Mouse (Mus musculus) thymus, postnatal 25 days (tissue): ENCODE data around the gene Dab2ip.

Source experiments
- DNase-seq: peaks from one replicate; pipeline ENCODE4 v3.0.0; 2022

Dab2ip gene

DNA sequence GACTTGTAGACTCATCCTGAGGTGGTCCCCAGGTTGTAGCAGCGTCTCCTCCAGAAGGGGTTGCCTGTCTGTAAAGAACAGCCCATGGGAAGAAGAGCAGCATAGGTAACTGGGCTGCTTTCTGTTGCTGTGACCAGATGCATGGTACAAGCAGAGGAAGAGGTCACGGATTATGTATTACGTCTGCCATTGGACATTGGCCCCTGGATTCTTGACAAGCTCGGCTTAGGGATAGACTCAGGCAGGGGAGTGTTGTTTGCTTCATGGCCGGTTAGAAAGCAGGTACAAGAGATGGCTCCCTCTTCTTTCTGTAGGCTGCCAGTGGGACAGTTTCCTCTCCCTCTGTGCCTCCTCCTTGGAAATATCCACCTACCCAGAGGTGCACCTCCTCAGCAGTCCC, 130.5 kb downstream of the Dab2ip start:
- DNase-seq = no peak

DNA sequence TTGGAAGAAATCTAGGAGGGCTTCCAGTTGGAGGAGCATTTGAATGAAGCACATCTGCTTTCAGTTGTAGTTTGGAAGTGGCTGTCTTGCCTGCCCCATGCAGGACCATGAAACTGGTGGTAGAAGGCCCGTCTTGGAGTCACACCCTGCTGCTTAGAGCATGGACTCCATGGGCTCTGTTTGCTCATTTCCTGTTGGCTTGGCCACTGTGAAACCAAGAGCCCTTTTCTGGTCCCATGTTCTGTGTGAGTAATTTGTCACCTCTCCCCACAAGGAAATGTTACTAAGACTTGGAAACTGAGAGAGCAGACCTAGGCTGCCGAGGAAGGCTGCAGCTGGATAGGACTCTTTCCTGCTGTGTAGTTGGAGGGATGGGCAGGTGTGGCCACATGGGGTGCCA, 131.8 kb downstream of the Dab2ip start:
- DNase-seq = no peak

DNA sequence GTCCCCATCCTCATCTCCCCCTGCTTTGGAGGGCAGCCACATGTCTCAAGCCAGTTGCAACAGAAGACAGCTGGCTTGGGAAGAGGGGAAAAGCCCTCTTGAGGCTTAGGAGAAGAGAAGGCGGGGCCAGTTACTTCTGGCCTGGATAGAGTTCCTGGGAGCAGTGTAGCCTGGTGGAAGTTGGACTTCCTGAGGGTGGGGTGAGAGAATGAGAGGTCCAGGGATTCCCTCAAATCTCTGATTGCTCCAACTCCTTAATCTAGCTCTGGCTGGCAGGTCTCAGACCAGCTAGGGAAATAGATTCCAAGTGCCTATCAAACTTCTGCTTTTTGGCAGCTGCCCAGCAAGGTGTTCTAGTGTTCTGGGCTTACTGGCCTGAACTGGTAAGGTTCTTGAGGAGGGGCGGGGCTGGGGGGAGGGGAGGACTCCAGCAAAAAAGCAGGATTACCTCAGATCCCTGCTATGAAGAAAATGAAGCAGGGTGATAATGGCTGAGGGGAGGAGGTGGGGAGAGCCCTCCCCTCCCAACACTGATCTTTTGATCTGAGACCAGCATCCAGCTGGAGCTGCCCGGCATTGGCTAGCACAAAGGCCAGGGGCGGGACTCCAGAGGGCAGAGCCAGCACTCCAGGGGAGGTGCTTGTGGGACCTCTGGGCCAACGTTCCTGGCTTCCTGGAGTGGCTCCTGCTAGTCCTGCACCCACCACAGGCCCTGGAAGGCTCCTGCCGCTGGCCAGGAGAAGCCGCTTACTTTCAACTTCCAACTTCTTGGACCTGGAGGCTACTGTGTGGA, 133.4 kb downstream of the Dab2ip start:
- no peak for DNase-seq

DNA sequence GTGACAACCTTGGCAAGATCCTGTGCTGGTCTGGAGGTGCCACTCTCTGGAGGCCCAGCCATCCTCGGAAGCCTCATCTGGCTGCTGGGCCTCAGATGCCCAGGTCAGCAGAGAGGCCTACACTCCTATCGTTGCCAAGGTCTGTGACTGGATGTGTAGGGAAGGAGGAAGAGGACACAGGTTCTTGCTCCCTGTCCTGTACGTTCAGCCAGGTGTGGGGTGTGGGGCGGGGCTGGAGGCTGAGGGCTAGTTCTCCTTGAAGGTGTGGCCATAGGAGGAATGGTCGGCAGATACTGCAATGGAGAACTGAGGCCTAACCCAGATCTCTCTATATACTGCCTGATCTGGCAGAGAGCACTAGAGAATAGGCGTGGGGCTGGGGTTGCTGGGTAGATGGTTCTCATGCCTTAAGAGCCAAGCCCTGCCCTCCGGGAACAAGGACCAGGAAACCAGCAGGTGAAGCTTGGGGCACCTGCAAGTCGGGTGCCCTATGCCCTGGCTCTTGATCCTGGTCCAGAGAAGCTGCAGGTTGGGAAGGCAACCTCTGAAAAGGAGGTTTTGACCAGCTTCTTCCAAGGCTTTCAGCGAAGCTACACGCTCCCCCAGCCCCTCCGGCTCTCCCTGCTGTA, 134.3 kb downstream of the Dab2ip start:
- no peak for DNase-seq

DNA sequence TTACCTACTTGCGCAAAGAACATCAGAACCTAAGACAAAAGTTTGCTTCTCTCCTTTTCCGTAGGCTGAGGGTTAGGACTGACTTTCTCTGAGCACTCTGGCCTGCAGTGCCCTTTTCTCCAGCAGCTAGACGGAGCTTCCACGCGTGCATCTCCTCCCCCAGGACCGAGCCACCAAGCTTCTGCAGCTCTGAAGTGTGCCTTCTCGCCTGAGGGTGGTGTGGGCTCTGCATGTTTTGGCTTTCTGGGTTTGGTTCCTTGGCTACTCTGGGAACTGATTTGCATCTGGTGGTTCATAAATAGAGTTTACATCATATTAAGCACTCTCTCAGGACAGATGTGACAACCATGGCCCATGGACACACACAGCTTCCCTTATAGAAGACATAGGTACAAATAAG, 135.0 kb downstream of the Dab2ip start:
- no peak for DNase-seq

DNA sequence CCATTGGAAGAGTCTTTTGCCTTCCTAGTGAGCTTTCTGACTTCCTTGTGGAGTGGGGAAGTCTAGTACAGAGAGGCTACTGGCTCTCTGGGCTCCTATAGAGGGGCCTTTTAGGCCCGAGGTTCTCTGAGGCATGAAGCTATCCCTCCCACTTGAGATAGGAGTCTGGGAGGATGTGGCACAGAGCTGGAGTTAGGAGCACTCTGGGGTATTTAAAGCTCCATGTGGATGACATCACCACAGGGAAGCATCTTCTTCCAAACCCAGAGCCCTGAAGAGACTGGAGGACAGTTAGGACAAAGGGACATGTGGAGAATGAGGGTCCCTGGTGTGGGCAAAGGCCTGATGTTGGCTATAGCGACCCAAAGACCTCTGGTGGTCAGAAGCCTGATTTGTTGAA, 136.0 kb downstream of the Dab2ip start:
- no peak for DNase-seq

DNA sequence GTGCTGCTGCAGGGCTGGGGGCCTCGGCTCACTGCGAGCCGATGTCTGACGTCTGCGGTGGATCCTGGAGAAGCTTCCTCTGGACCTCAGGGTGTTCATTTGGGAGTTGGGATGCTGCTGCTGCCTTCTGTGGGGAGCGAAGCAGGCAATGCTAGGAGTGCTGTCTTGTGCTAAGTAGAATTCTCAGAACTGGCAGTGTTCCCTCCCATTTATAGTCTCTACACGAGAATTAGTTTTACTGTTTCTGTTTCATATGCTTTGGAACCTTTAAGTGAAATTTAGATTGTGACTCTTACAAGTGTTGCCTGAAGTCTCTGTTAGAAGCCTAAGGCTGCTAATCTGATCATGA, 138.1 kb downstream of the Dab2ip start:
- DNase-seq = no peak

DNA sequence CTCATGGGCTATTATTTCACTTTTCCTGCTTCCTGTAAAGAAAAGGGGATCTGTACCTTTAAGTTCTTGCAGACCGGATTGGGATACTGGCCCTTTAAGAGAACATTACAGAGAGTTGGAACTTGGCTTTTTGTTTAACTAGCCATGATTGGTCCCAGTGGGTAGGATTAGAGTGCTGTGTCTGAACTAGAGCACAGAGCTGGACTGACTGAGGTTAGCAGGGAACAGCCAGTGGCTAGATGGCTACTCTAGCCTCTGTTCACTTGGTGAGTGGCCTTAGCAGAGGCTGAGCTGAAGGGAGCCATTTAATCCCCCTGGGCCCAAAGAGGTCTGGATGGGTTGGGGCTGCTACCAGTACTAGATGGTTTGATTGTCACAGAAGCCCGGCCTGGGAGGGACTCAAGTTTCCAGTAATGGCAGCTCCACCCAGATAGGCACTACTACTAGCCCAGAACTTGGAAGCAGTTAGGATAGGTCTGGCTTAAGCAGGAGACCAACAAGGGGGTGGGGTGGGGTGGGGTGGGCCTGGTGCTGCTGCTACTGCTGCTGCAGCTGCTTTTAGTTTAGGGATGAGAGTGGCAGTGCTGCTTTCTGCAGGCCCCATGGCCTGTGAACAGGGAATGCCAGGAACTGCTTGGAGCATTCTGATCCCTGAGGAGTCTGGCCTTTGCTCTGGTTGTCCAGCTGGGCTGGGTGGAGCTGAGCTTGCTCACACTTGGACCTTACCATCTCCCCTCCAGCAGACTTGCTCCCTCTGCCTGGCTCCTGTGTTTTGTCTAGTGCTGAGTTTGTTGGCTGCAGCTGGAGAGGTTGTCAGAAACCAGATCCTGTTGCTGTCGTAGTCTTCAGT, 138.7 kb downstream of the Dab2ip start:
- DNase-seq = no peak

DNA sequence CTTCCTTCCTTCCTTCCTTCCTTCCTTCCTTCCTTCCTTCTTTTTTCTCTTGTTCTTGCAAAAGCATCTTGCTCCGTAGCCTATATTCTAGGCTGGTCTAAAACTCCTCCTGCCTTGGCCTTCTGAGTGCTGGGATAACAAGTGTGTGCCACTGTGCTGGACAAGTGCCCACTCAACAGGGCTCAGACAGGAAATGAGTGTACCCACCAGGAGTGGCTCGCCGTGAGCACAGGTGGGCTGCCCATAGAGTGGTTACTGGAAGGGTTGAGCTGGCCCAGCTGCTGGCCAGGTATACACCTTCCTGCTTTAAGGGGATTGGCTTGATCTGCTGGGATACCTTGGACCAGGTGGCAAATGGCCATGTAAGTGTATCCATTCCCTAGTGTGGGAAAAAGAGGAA, 139.7 kb downstream of the Dab2ip start:
- DNase-seq = no peak

DNA sequence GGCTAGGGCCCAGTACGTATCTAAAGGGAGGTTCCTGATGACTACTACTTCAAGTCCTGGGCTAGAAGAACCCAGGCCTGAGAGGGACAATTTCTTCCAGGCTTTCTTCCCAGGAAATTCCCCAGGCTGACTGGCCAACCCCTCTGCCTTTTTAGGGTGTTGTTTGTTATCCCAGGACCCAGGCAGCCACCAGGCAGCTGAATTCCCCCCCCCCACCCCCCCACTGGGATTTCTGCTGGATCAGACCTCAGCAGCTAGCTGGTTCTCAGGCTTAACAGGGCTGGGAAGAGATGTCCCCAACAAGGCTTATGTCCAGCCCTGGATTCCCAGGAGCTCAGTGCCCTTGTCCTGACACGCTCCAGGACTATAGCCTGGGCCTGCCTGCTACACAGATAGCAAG, 142.9 kb downstream of the Dab2ip start:
- DNase-seq = no peak

DNA sequence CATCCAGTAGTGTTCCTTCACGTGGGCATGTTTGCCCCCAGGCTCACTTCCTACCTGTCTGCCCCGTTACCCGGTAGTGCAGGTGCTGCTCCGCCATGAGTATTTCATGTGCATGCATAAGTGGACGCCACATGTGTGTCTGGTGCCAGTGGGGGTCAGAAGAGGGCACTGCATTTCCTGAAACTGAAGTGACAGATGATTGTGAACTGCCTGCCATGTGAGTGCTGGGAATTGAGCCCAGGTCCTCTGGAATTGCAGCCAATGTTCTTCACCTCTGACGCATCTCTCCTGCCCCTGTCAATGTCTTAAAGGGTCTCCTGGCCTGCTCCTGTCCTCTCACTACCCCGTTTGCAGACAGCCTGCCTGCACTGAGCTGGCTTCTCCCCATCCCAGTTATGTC, 143.9 kb downstream of the Dab2ip start:
- DNase-seq = no peak

DNA sequence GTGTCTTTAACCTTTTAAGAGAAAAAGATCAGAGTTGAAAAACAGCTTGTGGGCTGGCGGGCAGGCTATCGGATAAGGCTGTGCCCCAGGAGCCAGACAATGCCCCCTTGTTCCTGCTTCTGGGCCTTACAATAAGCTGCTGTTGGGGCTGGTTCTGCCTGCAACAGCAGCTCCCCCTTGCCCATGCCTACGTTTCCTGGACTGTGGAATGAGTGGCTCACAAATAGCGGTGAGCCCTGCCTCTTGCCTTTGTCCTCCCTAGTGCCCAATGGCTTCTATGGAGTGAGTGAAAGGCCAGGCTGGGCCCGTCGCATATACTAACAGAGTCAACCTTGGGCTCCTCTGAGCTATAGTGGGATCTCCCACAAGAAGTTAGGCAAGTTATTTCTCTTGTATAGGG, 144.5 kb downstream of the Dab2ip start:
- DNase-seq = no peak

DNA sequence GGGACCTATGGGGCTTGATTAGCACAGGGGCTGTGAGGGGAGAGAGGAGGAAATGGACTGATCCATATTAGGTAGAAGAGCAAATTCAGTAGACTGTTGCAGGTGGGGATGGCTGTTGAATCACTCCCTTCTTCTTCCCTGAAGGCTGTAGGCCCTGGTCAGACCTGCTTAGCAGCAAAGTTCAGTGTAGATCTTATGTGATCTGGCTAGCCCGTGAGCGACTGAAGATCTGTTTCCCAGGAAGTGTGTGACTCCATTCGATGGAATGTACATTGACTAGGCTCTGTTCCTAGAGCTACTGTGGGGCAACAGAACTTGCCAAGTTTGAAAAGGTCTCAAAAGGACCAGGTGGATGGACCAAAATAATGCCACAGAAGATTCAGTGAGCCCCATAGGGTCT, 145.2 kb downstream of the Dab2ip start:
- DNase-seq = no peak

DNA sequence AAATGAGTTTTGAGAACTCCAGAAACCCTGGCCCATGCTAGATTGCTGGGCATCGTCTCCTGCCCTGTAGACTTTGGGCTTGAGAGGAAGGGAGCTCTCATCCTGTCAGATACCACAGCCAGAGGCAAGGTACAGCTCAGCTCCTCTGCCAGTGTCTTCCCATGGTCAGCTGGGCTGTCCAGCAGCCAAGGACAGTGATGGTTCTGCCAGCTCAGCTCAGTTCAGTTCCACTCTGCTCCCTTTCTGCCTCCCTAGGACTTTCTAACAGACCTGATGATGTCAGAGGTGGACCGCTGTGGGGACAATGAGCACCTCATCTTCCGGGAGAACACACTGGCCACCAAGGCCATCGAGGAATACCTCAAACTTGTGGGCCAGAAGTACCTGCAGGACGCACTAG, 154.5 kb downstream of the Dab2ip start:
- DNase-seq = no peak

DNA sequence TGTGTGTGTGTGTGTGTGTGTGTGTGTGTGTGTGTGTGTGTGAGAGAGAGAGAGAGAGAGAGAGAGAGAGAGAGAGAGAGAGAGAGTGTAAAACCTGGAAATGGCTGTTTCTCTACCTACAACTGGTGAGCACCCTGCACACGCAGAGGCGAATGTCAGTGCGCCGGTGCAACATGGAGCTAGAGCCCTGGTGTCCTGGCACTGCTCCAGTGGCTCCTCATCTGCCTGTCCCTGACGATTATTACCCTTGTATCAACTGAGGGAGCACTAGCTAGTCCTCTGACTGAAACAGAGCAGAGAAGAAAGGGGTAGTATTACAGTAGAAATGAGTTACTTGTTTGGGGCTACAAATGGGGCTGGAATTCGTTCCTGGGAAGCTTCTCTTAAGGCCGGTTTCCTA, 155.4 kb downstream of the Dab2ip start:
- DNase-seq = no peak

DNA sequence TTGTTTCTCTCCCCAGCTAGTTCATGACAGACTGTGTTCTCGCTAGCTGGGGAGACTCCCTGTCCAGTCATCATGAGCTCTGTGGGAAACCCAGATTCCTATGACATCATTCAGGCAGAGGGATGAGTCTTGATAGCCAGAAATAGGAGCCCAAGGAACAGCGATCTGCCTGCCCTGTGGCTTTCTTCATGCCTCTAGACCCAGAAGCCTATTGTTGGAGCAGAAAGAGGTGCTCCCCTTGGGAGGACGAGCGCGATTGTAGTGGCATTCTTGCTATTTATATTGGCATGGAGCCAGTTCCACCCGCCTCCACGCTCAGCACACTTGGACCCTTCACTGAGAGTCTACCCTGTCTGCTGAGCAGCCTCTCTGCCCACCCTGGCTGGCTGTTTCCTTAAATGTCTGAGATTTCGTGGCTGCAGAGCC, 156.7 kb downstream of the Dab2ip start:
- DNase-seq = no peak

DNA sequence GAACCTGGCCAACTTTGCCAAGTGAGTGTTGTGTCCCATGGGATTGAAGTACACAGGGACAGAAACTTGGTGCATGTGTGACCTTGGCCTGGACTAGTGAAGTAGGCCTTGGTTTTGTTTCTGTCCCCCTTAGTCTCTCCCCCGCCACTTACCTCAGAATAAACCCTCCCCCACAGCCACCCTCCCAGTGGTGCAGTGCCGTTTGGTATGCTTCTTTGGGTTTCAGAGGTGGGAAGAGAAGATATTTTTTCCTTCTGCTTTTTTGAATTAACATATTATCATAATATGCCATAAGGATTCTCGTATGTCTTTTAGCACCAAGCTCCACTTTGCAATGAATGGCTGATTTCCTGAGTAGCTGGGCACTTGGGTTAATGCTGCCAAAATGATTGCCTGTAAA, 157.4 kb downstream of the Dab2ip start:
- DNase-seq = no peak

DNA sequence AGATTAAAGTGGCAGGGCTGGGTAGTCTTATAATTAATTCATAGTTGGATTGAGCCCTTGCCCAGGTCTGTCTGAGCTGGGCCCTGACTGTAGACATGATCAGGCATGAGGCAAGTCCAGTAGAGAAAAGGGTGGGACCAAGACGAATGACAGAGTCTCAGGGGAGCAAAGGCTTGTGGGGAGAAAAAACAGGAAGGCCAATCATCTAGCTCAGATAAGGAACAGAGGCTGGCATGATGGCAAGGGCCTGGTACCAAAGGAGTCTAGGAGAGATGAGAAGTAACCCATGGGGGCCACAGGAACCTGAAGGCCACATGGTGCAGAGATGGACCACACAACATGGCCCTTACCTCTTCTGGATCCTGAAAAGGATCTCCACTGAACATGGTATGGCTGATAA, 158.1 kb downstream of the Dab2ip start:
- no peak for DNase-seq

DNA sequence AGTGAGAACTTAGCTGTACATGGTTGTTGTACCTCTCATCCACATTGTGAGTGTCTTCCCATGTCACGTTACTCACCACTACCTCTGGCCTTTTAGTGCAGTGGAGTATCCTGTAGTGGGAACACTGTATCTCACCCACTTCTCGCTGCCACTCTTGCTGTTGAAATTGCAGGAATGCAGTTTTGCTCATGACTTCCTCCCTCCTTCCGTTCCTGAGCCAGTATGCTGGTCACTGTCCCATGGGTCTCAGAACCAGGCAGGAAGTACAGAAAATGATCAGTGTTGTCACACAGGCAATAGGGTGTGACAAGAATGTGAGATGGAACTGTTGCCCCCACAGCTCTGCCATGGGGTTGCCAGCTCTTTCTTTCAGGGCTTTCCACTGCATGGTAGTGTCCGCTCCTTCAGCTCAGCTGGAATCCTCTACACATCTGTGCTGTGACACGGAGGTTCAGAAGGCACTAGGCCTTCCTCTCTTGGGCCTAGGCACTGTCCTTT, 160.0 kb downstream of the Dab2ip start:
- DNase-seq = no peak

DNA sequence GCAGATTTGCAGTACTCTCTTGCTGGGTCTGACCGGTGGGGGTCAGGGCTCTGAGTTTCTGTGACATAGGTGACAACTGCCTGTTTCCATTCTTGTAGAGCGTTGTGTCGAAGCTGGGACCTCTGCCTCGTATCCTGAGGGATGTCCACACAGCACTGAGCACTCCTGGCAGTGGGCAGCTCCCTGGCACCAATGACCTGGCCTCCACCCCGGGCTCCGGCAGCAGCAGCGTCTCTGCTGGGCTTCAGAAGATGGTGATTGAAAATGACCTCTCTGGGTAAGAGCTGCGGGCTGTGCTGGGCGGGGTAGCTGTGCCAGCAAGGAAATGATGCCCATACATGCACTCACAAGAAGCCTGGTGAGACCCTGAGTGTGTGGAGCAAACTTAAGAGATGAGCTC, 160.6 kb downstream of the Dab2ip start:
- DNase-seq = no peak

DNA sequence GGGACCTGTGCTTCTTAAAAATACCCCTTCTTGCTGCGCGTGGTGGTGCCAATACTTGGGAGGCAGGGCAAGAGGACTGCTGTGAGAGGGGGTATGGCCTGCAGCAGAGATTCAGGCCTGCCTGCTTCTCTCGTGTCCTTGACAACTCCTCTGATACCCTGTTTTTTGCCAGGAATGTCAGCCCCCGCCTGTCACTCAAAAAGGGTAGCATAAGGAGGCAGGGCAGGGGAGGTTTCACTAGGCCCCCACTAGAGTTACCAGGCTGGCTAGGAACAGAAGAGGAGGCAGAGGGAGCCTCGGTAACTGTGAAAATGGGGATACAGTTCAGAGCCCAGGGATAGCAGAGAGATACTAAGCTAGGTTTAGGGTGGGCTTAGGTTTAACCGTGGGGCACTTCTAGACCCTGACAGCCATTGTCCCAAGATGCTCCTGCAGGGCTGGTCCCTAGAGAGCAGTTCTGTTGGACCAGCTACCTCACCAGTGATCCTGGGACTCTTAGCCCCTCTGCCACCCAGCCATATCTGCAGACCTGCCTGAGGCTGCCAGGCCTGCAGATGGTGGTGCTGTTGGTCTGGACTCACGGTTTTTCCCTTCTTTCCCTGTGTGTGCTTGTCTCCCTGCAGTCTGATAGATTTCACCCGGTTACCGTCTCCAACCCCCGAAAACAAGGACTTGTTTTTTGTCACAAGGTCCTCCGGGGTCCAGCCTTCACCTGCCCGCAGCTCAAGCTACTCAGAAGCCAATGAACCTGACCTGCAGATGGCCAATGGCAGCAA, 161.4 kb downstream of the Dab2ip start:
- no peak for DNase-seq

DNA sequence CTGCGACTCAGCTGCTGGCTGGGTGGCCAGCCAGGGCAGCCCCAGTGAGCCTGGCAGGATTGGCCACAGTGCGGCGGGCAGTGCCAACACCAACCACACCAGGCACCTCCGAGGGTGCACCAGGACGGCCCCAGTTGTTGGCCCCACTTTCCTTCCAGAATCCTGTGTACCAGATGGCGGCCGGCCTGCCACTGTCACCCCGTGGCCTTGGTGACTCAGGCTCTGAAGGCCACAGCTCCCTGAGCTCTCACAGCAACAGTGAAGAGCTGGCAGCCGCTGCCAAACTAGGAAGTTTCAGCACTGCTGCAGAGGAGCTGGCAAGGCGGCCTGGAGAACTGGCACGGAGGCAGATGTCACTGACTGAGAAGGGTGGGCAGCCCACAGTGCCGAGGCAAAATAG, 162.0 kb downstream of the Dab2ip start:
- no peak for DNase-seq

DNA sequence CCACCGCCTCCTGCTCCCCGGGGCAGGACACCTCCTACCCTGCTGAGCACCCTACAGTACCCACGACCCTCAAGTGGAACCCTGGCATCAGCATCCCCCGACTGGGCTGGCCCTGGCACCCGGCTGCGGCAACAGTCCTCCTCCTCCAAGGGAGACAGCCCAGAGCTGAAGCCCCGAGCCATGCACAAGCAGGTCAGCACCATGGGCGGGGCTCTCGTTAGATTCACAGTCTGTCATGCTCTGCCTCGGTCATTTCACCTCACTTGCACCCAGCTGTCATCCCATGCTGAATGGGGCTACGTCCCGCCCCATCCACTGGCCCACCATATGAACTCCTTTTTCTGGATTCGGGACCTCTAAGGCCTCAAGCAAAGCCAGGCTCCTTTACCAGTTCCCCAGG, 162.5 kb downstream of the Dab2ip start:
- DNase-seq = no peak
